Mouse (Mus musculus) CH12.LX (cell line): ENCODE measurements at regions not wholly inside any gene's neighbourhood (a gene's known extent, or its start where the extent isn't known, plus 50 kb on each side); places are given as distances from the start of the nearest gene placed in this dataset.

Source experiments
- E2F4 ChIP-seq: IDR thresholded peaks from 2 replicates; pipeline ENCODE4 v1.6.1; 2011; ENCODE audit warnings: low read depth, low read length, improper control_type of control experiment; ENCODE audit not compliant: insufficient replicate concordance
- MAFK ChIP-seq: IDR thresholded peaks from 2 replicates; pipeline ENCODE4 v1.6.1; 2011; ENCODE audit warnings: low read length, improper control_type of control experiment; ENCODE audit not compliant: insufficient replicate concordance
- POLR2A ChIP-seq: IDR thresholded peaks from 2 replicates; pipeline ENCODE4 v1.6.1; 2011; ENCODE audit warnings: low read depth, mild to moderate bottlenecking, improper control_type of control experiment, low read length
- POLR2AphosphoS2 ChIP-seq: IDR thresholded peaks from 2 replicates; pipeline ENCODE4 v1.6.1; 2011; ENCODE audit warnings: low read depth, low read length, improper control_type of control experiment
- UBTF ChIP-seq: IDR thresholded peaks from 2 replicates; pipeline ENCODE4 v1.6.1; 2012; ENCODE audit warnings: low read depth, mild to moderate bottlenecking, inconsistent platforms, low read length, improper control_type of control experiment, moderate library complexity
- ZKSCAN1 ChIP-seq: IDR thresholded peaks from 2 replicates; pipeline ENCODE4 v1.6.1; 2012; ENCODE audit warnings: low read depth, inconsistent platforms, low read length, improper control_type of control experiment, borderline replicate concordance

- TF ChIP-seq UBTF, result no peak
- TF ChIP-seq MAFK, result no peak
- no peak for TF ChIP-seq E2F4
- TF ChIP-seq ZKSCAN1, result no peak
- no peak for TF ChIP-seq POLR2A
- no peak for TF ChIP-seq POLR2AphosphoS2
Measured at GRCm38 (mm10) chr19:33021161-33021560, 263.9 kb downstream of the Pten start.
